Mouse (Mus musculus): Measurements from ENCODE around the gene Cnksr3.

Gene Cnksr3

GRCm38 (mm10) chr10:7211696-7212482, at the start of gene Cnksr3:
TSS of gene Cnksr3 (minus strand) at chr10:7212237.
- DNase-seq (ENCODE audit: extremely low spot score, low spot score): peak; percentile 94

DNA sequence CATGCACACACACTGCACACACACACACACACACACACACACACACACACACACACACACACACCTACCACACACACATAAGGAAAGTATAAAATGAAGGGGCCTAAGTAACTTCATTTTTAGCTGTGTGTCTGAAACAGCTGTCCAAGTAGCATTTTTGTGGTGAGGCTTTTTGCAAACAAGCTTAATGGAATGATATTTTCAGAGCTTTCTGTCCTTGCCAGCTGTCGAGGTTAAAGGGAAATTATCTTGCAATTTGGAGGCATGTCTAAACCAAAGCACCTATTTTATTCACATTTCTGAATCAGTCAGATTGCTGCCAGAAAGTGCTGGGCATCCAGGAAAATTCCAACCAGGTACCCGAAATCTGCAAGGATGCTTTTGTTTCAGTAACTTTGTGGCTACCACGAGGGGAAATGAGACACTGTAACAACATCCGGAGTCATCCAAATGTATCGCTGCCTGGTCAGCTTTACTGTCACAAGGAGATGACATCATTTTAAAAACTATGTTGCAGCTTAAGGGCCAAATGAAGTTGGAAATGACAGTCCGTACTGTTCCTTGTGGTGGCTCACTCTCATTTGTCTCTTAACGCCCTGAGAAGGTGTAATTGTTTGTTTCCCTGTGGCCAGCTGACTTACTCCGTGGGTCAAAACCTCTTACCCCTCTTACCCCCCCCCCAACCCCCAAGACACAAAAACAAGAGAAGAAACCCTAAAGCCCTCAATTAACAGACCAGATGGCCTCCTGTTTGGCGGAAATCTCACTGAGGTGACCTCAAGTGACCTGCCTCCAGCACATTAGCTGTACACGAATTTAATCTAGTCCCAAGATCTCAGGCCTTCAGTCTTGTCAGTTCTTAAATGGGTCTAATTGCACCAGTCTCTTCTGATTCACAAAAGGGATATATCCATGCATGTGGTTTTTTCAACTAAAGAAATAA, 48.4 kb upstream of the Cnksr3 start:
- no peak for DNase-seq (ENCODE audit: extremely low spot score, low spot score)

DNA sequence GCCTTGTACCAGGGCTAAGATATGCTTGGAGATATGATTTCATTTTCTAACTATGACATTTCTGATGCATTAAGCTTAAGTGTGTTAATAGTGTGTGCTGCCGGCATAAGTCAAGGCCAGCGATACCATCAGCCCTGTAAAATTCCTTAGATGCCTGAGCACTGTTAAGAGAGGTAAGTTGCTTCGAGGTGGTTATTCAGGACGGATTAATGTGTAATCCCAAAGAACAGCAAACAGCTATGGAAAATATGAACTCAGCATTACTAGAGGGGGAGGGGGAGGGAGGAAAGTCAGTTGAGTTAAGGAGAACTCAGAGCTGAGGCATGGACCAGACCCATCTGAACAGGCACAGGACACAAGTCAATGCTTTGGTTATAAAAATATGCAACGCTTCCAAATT, 46.6 kb upstream of the Cnksr3 start:
- no peak for DNase-seq (ENCODE audit: extremely low spot score, low spot score)

DNA sequence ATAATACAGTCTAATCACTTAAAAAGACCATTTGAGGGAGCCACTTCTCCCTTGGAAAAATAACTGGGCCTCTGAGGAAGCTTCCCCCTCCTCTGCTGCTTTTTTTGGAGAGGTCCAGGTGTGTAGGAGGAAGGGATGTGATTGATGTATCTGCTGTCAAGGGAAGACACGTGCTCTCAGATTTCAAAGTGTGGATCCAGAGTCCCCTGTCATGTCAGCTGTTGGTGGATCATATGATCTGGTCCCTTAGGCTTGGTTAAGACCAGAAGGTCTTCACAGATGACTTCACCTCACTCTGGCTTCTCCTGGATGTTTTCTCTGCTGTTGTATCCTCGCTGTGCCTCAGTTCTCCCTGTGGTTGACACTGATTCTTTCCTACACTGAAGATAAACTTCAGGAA, 38.4 kb upstream of the Cnksr3 start:
- DNase-seq (ENCODE audit: extremely low spot score, low spot score): no peak

DNA sequence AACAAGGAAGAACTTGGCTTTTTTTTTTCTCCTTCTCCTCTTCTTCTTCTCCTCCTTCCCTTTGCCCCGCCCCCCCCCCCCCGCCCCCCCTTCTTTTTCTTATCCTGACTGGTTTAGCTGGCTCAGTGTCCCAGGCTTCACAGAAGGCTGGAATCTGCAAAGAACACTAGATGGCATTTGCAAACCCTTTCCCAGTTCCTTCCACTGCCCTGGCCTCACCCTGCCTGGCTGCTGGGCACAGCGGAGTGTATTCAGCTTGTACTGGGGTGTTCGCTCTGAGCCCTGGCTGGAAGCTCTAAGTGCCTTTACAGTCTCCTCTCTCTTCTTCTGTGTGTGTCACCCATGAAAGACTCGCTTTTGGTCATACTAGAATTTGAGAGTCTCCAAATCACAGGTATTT, 22.6 kb upstream of the Cnksr3 start:
- no peak for DNase-seq (ENCODE audit: extremely low spot score, low spot score)

GRCm38 (mm10) chr10:7217551-7218127, 5.6 kb upstream of the Cnksr3 start:
- no peak for DNase-seq (ENCODE audit: extremely low spot score, low spot score)

- DNase-seq (ENCODE audit: extremely low spot score, low spot score): no peak
Measured at GRCm38 (mm10) chr10:7214718-7215117, 2.7 kb upstream of the Cnksr3 start.

- no peak for DNase-seq (ENCODE audit: extremely low spot score, low spot score)
Measured at GRCm38 (mm10) chr10:7213066-7213630, 1.1 kb upstream of the Cnksr3 start.

GRCm38 (mm10) chr10:7212537-7212936, 500 bp upstream of the Cnksr3 start:
- no peak for DNase-seq (ENCODE audit: extremely low spot score, low spot score)

DNA sequence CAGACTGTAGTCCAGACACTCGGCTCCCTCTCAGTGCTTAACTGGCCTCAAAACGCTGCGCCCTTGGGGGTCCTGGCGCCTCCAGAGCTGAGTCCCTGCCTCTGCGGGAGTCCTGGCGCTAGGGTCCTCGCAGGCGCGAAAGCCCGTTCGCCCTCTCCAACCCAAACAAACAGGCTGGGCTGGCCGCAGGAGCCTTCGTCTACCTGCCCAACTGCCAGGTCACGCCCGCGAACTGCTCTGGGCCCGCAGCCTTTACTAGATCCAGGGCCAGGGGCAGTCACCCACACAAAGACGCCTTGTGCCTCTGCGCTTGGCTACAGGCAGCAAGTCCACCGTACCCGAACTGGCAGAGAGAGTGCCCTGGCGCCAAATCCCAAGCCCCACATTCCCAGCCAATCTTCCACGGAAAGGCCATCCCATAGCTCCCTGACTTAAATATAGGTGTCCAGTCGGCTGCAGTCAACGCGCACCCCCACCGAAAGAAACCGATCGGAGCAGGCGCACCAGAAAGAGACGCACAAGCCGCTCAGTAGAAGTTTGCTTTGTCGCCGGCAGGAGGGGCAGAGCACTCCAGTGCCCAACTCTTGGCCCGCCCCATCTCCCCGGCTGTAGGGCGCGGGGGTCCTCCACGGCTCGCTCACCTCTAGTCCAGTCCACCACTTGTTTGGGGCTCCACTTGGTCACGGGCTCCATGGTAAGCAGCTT, 894 bp downstream of the Cnksr3 start:
- peak; percentile 86 for DNase-seq (ENCODE audit: extremely low spot score, low spot score)

DNA sequence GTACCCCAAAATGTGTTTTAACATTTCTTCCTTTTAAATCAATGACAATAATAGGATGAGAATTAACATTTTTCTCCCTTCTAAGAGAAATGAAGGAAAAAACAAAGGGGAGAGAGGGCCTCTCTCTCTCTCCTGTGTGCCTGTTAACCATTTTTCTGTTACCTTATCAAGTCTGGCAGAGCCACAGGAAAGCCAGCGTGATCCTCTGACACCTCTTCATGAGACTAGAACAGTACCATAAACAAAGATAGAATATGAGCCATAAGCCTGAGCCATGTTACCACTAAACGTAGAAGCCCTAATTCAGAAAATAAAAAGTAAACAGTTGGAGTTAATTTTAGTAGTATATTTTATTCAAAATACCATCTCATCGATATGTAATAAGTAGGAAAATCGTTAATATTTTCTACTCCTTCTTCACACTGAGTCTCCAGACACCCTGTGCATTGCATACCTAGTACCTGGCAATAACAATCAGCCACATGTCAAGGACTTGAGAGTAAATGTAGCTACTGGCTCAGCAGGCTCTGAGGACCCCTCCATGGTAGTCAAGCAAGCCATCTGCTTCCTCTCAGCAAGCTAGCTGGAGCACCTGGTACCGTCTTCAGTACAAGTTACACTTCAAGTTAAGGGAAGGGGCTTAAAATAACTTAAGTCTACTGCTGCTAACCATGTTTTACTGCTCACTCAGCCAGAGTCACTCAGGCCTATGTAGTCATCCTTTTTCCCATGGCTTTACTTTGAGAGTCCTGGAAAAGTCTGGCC, 2.2 kb downstream of the Cnksr3 start:
- DNase-seq (ENCODE audit: extremely low spot score, low spot score): no peak

DNA sequence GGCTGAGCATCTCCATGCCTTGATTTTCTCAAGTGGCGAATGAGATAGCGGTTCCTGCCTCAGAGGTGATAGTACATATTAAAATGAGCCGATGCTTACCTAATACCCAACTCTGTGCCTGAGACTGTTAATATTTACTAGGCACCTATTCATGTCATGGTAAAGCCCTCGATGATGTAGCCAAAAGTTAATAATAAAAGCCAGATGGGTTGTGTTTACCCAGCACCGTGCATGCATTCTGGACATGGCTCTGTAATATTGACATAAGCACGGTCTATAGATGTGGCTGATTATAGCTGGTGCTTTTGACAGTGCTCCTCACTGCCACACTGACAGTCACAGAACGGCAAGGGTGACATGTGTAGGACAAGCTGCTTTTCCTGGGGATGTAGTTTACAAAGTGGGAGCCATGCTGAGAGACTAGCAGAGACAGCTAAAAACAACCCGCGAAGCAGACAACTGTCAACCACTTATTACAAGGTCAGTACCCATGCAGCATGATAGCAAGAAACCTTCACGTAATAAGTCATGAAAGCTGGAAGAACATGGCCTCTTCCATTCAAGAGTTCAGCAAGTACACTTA, 3.1 kb downstream of the Cnksr3 start:
- no peak for DNase-seq (ENCODE audit: extremely low spot score, low spot score)

DNA sequence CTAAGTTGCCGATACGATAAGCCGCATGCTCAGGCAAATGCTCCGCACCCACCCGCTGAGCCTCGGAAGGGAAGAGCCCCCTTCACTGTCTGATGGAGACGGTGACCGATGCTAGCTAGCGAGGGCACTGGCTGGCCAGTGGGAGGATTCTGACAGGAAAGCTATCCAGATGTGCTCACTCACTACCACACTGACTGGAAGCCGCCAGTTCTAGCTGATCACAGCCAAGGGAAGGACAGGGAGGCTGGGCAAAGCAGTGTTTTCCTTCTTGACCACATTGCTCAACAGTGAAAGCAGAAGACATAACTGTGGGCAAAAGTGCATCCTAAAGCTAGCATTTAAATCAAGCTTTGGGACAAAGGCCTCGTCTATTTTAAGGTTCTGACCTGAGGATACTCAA, 4.7 kb downstream of the Cnksr3 start:
- DNase-seq (ENCODE audit: extremely low spot score, low spot score): no peak

DNA sequence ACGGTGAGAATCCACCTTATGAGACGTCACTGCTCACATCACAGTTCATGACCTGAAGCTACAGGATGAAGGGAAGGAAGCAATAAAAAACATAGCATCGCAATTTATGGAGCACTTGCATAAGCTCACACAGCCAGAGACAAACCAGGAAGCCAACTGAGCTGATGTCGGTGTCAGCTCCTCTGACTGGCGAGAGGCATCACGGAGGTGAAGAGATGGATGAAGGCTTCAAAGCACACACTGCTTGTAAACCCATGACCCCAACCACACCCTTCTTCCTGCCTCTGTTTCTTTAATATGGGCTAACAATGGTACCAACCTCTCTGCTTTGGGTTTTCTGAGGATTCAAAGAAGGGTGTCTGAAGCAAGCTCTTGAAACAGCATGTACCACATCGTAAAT, 5.5 kb downstream of the Cnksr3 start:
- no peak for DNase-seq (ENCODE audit: extremely low spot score, low spot score)

- DNase-seq (ENCODE audit: extremely low spot score, low spot score): no peak
Measured at GRCm38 (mm10) chr10:7205576-7205975, 6.5 kb downstream of the Cnksr3 start.

DNA sequence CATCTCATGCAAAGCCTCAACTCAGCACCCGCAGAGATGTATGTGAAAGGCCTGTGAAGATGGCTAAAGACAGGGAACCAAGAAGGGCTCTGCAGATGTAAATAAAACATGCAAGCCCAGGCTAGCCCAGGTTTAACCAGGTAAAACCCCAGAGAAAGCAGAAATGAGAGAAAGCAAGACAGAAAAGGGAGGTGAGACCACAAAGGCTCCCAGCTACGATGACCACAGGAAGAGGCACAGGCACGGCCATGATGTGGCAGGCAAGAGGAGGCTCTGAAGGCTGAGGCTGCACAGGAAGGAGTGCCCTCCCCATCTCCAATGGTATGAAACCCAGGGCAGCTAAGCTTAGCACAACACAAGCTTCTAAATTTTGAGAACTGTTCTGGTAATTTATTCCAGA, 7.1 kb downstream of the Cnksr3 start:
- no peak for DNase-seq (ENCODE audit: extremely low spot score, low spot score)

DNA sequence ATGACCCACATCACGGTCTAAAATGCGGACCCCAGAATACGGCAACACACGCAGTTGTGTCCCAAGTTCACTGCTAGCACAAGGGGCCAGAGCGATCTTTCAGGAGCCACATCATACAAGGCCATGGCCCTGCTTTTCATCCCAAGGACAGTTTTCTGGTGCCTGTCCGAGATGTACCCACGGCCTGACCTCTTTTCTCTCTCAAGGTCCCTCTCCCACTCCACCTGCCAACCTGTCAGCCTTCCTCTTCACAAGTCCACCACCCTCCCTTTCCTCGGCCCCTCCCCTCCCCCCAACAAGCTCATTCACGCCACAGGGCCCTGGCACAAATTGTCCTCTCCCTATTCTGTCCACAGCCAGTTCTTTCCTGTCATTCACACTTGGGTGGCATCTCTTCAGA, 9.5 kb downstream of the Cnksr3 start:
- no peak for DNase-seq (ENCODE audit: extremely low spot score, low spot score)

- no peak for DNase-seq (ENCODE audit: extremely low spot score, low spot score)
Measured at GRCm38 (mm10) chr10:7200665-7201064, 11.4 kb downstream of the Cnksr3 start.

DNA sequence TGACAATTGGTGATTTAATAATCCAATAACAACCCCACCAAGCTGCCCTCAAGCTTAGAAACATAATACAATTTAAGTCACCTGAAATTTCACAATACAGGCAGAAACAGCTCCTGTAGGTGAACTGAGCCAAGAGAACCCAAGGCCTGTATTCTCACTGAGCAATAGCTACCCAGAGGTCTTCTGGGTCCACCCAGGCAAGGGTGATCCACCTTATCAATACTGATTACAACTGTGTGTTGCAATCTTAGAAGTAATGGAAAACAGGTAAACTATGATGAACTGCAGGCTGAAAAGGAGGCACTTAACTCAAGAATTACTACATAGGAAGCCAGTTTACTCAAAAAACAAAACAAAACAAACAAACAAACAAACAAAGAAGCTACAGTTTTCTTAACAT, 13.8 kb downstream of the Cnksr3 start:
- no peak for DNase-seq (ENCODE audit: extremely low spot score, low spot score)

DNA sequence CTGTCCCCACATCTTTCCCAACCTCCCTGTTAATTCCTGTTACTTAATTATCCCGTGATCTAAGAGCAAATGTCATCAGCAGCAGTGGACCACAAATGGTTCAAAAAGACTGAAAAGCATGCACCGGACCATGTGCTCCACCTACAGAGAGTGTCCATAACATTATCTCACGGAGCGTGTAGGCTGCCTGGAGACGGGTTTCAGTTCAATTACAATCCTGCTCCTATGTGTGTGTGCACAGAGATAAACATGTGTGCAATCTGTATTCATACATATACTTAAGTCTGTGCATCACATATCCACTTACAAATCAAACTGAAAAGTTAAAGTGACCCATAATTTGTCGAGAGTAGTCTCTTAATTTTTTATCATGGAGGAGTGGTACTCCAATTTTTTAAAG, 14.3 kb downstream of the Cnksr3 start:
- DNase-seq (ENCODE audit: extremely low spot score, low spot score): no peak

Measured in neural tube, embryonic 10.5 days (tissue).